Mouse (Mus musculus): Measurements from ENCODE around the gene Mmrn2. TPM values are rescaled to one million over a fixed set of nuclear protein-coding genes. Genes with fewer than 3 reads are reported as not detected.

The Mmrn2 gene
- polyA plus RNA-seq, 1 experiment from 2014 or later, result 13.9 TPM

DNA sequence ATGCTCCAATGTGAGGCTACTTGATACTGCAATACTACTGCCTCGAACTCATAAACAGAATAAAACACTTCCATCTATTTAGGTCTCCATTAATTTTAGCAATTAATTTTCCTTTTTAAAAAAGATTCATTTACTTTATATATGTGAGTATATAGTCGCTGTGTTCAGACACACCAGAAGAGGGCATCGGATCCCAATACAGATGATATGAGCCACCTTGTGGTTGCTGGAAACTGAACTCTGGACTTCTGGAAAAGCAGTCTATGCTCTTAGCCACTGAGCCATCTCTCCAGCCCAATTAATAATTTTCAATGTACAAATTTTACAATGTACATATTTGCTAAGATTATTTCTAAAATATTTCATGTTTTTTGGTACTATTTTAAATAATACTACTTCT, 53.0 kb downstream of the Mmrn2 start:
- H3K4me1 ChIP-seq, result no peaks in the 10 kb centered on the region
- 94% methylated on average over 3 of the region's 3 CpGs for WGBS

GRCm38 (mm10) chr14:34429069-34429468, 53.8 kb downstream of the Mmrn2 start:
- peaks cover 77% of the 10 kb centered on the region for H3K36me3 ChIP-seq
- DNase-seq (ENCODE audit: low spot score), result no peak
- no peaks in the 10 kb centered on the region for H3K27me3 ChIP-seq (ENCODE audit: insufficient read depth, poor library complexity, severe bottlenecking)
- no peak overlapping the region for H3K4me3 ChIP-seq
- H3K27ac ChIP-seq, result no peak overlapping the region
- no peaks in the 10 kb centered on the region for H3K4me1 ChIP-seq
- WGBS, result 91% methylated on average over 1 of the region's 1 CpGs
- H3K9me3 ChIP-seq, result no peaks in the 10 kb centered on the region

More for the DNA sequence above, 53.0 kb downstream of the Mmrn2 start:
- Histone ChIP-seq H3K36me3 (peaks cover 81% of the 10 kb centered on the region), H3K27ac (no peak overlapping the region), H3K27me3 (ENCODE audit: insufficient read depth, poor library complexity, severe bottlenecking) (no peaks in the 10 kb centered on the region), H3K4me3 (no peak overlapping the region), H3K9me3 (no peaks in the 10 kb centered on the region)
- no peak for DNase-seq (ENCODE audit: low spot score)

DNA sequence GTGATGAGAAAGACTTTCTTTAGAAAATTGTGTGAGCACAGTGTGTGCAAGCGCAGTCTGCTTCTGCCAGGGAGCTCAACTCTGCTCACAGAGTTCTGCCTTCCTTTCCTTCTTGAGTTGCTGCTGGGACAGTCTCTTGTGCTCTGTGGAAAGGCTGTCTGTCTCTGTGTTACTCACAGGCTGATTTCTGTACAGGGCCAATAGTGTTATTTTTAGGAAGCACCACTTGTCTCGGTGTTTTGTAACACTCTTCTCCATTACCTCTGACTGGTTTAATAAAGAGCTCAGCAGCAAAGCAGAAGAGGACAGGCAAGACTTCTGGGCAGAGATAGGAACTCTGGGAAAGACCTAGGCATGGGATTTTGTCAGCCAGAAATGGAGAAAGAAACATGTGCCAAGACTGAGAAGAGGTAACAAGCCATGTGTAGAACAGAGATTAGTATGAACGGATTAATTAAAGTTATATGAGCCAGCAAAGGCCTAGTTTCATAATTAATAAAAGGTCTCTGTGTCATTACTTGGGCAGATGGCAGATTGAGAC, 65.3 kb downstream of the Mmrn2 start:
- Histone ChIP-seq H3K27ac (no peak overlapping the region), H3K9me3 (no peaks in the 10 kb centered on the region), H3K4me1 (peaks cover 7% of the 10 kb centered on the region; the same call in 1 of the 2 replicates), H3K36me3 (peaks cover 58% of the 10 kb centered on the region), H3K27me3 (ENCODE audit: insufficient read depth, poor library complexity, severe bottlenecking) (no peaks in the 10 kb centered on the region), H3K4me3 (no peak overlapping the region)
- WGBS, result 75% methylated on average over 3 of the region's 3 CpGs
- DNase-seq (ENCODE audit: low spot score), result no peak

DNA sequence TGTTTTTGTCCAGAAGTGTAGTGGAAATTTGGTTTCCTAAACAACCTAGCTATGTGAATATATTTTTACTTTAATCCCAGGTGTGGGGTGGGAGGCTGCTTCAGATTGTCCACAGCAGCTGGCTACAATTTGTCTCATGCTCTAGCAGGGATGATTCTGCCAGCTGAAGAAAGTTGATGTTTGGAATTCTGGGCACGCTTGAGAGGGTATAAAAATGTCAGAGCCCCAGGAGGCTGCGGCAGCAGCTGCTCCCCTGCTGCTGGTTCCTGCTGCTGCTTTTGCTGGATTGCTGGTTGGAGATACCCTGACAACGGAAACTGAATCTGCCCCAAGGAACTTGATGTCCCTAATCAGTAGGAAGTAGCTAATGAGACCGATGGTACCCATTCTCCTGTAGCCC, 67.3 kb downstream of the Mmrn2 start:
- DNase-seq (ENCODE audit: low spot score), result no peak
- WGBS, result 78% methylated on average over 4 of the region's 4 CpGs
- Histone ChIP-seq H3K27me3 (ENCODE audit: insufficient read depth, poor library complexity, severe bottlenecking) (no peaks in the 10 kb centered on the region), H3K9me3 (no peaks in the 10 kb centered on the region), H3K27ac (no peak overlapping the region), H3K4me3 (no peak overlapping the region), H3K4me1 (peaks cover 7% of the 10 kb centered on the region; the same call in 1 of the 2 replicates), H3K36me3 (peaks cover 65% of the 10 kb centered on the region)

DNA sequence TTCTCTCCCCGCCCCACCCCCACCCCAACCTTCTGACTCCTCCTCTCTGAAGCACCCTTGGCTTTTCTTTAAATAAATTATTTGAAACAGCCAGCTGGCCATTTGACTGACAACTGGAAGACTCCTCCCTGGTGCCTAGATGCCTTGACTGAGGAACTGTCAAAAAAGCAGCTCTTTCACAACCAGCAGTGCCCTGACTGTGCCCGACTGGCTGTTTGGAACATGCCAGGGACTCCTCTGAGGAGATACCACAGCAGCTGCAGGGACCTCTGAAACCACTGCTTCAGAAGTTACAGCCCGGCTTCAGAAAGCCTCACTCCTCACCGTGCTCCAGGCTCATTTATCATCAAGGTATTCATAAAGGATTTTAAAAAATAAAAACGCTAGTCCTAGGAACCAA, 69.1 kb downstream of the Mmrn2 start:
- Histone ChIP-seq H3K4me1 (peaks cover 7% of the 10 kb centered on the region; the same call in 1 of the 2 replicates), H3K27ac (no peak overlapping the region), H3K36me3 (peaks cover 65% of the 10 kb centered on the region), H3K4me3 (no peak overlapping the region), H3K27me3 (ENCODE audit: insufficient read depth, poor library complexity, severe bottlenecking) (no peaks in the 10 kb centered on the region), H3K9me3 (no peaks in the 10 kb centered on the region)
- DNase-seq (ENCODE audit: low spot score), result no peak
- WGBS, result 81% methylated on average over 5 of the region's 5 CpGs

DNA sequence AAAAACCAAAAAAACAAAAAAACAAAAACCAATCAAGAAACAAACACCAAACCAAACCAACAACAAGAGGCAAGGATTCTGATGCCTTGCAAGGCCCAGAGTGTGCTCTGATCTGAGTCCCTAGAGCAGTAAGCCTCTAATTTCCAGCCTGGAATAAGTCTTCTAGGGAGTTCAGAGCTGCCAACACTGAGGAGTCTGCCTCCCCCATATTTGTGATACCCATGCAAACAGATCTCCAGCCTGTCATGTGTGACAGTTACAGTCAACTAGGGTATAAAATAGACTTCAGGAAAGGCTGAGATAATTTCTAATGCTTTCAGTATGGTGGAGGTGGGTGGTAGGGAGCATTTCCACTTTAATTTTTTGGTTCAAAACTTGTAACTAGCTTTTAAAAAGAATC, 69.7 kb downstream of the Mmrn2 start:
- Histone ChIP-seq H3K4me1 (peaks cover 12% of the 10 kb centered on the region; the same call in 1 of the 2 replicates), H3K9me3 (no peaks in the 10 kb centered on the region), H3K4me3 (no peak overlapping the region), H3K27me3 (ENCODE audit: insufficient read depth, poor library complexity, severe bottlenecking) (no peaks in the 10 kb centered on the region), H3K27ac (no peak overlapping the region), H3K36me3 (peaks cover 65% of the 10 kb centered on the region)
- DNase-seq (ENCODE audit: low spot score), result no peak

DNA sequence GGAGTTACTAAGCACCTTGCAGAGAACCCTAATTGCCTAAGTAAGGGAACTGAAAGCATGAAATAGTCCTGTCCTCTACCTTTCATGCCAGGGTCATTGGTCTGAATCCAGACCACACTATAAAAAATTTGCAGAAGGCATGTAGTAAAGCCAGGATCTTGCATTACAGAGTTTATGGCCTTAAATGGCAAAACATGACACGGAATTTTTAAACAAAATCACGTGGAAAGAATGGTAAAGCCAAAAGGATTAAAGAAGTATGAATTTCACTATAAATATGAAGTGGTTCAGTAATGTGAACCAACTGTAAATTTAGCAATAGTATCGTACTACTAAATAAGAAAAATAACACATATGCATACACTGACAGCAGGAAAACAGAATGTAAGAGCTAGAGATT, 70.1 kb downstream of the Mmrn2 start:
- Histone ChIP-seq H3K27ac (no peak overlapping the region), H3K36me3 (peaks cover 63% of the 10 kb centered on the region), H3K9me3 (no peaks in the 10 kb centered on the region), H3K27me3 (ENCODE audit: insufficient read depth, poor library complexity, severe bottlenecking) (no peaks in the 10 kb centered on the region), H3K4me3 (no peak overlapping the region), H3K4me1 (peaks cover 16% of the 10 kb centered on the region; the same call in 1 of the 2 replicates)
- DNase-seq (ENCODE audit: low spot score), result no peak
- WGBS, result 90% methylated on average over 3 of the region's 3 CpGs

GRCm38 (mm10) chr14:34446624-34447023, 71.4 kb downstream of the Mmrn2 start:
- Histone ChIP-seq H3K36me3 (peaks cover 56% of the 10 kb centered on the region), H3K27ac (no peak overlapping the region), H3K9me3 (no peaks in the 10 kb centered on the region), H3K4me1 (peaks cover 16% of the 10 kb centered on the region; the same call in 1 of the 2 replicates), H3K27me3 (ENCODE audit: insufficient read depth, poor library complexity, severe bottlenecking) (no peaks in the 10 kb centered on the region), H3K4me3 (no peak overlapping the region)
- WGBS, result 93% methylated on average over 6 of the region's 6 CpGs
- DNase-seq (ENCODE audit: low spot score), result no peak

DNA sequence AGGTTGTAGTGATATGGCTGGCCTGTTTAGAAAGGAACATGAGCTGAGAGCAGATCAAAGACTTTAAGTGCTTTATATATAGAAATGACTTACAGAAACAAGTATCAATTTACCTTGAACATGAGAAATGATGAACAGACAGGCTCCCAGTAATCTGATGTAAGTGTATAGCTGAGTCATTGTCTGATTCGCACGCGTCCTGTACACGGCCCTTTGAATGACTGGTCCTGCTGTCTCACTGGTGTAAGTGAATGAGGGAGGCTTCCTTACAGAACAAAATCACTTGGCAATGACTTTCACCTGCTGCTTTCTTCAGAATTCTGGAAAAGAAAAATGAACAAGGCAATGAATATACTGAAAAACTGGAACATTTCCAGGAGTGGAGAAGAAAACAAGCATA, 72.4 kb downstream of the Mmrn2 start:
- DNase-seq (ENCODE audit: low spot score), result no peak
- H3K4me3 ChIP-seq, result no peak overlapping the region
- no peaks in the 10 kb centered on the region for H3K27me3 ChIP-seq (ENCODE audit: insufficient read depth, poor library complexity, severe bottlenecking)
- H3K27ac ChIP-seq, result no peak overlapping the region
- peaks cover 16% of the 10 kb centered on the region; the same call in 1 of the 2 replicates for H3K4me1 ChIP-seq
- H3K9me3 ChIP-seq, result no peaks in the 10 kb centered on the region
- peaks cover 48% of the 10 kb centered on the region for H3K36me3 ChIP-seq
- 89% methylated on average over 4 of the region's 4 CpGs for WGBS

DNA sequence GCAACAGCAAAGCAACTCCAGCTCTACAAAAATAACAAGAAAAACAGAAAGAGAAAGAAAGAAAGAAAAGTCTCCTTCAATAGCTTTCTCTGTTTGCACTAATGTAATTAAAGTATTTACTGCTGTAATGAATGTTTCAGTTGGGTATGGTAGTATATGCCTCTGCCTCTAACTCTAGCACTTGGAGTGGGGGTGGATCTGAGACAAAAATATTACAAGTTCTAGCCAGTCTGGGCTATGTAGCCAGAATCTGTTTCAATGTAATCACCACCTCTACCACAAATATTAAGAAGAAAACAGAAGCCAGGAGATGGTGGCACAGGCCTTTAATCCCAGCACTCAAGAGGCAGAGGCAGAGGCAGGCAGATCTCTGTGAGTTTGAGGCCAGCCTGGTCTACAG, 73.1 kb downstream of the Mmrn2 start:
- peaks cover 16% of the 10 kb centered on the region; the same call in 1 of the 2 replicates for H3K4me1 ChIP-seq
- DNase-seq (ENCODE audit: low spot score), result no peak
- no peaks in the 10 kb centered on the region for H3K9me3 ChIP-seq
- H3K36me3 ChIP-seq, result peaks cover 41% of the 10 kb centered on the region
- H3K27ac ChIP-seq, result no peak overlapping the region
- H3K4me3 ChIP-seq, result no peak overlapping the region
- H3K27me3 ChIP-seq (ENCODE audit: insufficient read depth, poor library complexity, severe bottlenecking), result no peaks in the 10 kb centered on the region

GRCm38 (mm10) chr14:34449807-34450206, 74.5 kb downstream of the Mmrn2 start:
- Histone ChIP-seq H3K27me3 (ENCODE audit: insufficient read depth, poor library complexity, severe bottlenecking) (no peaks in the 10 kb centered on the region), H3K27ac (peak overlapping the region; percentile 2; the same call in 1 of the 2 replicates), H3K36me3 (peaks cover 33% of the 10 kb centered on the region), H3K4me3 (no peak overlapping the region), H3K4me1 (peaks cover 24% of the 10 kb centered on the region), H3K9me3 (no peaks in the 10 kb centered on the region)
- no peak for DNase-seq (ENCODE audit: low spot score)
- 47% methylated on average over 9 of the region's 9 CpGs for whole genome bisulfite sequencing

GRCm38 (mm10) chr14:34450451-34450850, 75.2 kb downstream of the Mmrn2 start:
- no peak overlapping the region for H3K4me3 ChIP-seq
- no peak for DNase-seq (ENCODE audit: low spot score)
- no peaks in the 10 kb centered on the region for H3K9me3 ChIP-seq
- 75% methylated on average over 5 of the region's 5 CpGs for WGBS
- peaks cover 36% of the 10 kb centered on the region for H3K36me3 ChIP-seq
- no peaks in the 10 kb centered on the region for H3K27me3 ChIP-seq (ENCODE audit: insufficient read depth, poor library complexity, severe bottlenecking)
- no peak overlapping the region for H3K27ac ChIP-seq
- peaks cover 25% of the 10 kb centered on the region for H3K4me1 ChIP-seq

DNA sequence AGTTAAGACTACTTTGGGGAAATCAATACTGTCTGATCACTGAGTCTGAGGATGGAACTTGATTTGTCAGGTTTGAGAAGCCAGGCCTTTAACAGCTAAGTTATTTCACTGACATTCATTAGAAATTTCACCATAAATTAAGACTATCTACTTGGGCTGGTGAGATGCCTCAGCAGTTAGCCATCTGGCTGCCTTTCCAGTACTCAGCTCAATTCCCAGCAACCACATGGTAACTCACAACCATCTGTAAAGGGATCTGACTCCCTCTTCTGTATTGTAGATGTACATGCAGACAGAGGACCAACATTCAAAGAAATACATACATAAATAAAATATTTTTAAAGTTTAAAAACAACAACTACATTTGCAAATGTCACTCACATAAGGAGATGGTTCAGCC, 76.6 kb downstream of the Mmrn2 start:
- Histone ChIP-seq H3K36me3 (peaks cover 25% of the 10 kb centered on the region), H3K4me1 (peaks cover 25% of the 10 kb centered on the region), H3K27ac (no peak overlapping the region), H3K27me3 (ENCODE audit: insufficient read depth, poor library complexity, severe bottlenecking) (no peaks in the 10 kb centered on the region), H3K9me3 (no peaks in the 10 kb centered on the region), H3K4me3 (no peak overlapping the region)
- no peak for DNase-seq (ENCODE audit: low spot score)

- no peak for DNase-seq (ENCODE audit: low spot score)
- H3K36me3 ChIP-seq, result peaks cover 13% of the 10 kb centered on the region; the same call in 1 of the 2 replicates
- peak overlapping the region; percentile 71 for H3K27ac ChIP-seq
Measured at GRCm38 (mm10) chr14:34453648-34454047, 78.4 kb downstream of the Mmrn2 start.

More at GRCm38 (mm10) chr14:34453648-34454047, 78.4 kb downstream of the Mmrn2 start:
- H3K4me3 ChIP-seq, result no peak overlapping the region
- WGBS, result 41% methylated on average over 6 of the region's 6 CpGs
- peaks cover 25% of the 10 kb centered on the region for H3K4me1 ChIP-seq
- H3K9me3 ChIP-seq, result no peaks in the 10 kb centered on the region
- no peaks in the 10 kb centered on the region for H3K27me3 ChIP-seq (ENCODE audit: insufficient read depth, poor library complexity, severe bottlenecking)

Data from heart, embryonic 10.5 days (tissue).